Mouse (Mus musculus) fat pad, adult 2 months (tissue): ENCODE measurements around the gene Hoxb2.

ENCODE experiments used
- DNase-seq: peaks from one replicate; pipeline ENCODE4 v3.0.0-alpha.2; 2011; ENCODE audit warnings: low read depth, low spot score; ENCODE audit errors: extremely low read depth

The Hoxb2 gene

DNA sequence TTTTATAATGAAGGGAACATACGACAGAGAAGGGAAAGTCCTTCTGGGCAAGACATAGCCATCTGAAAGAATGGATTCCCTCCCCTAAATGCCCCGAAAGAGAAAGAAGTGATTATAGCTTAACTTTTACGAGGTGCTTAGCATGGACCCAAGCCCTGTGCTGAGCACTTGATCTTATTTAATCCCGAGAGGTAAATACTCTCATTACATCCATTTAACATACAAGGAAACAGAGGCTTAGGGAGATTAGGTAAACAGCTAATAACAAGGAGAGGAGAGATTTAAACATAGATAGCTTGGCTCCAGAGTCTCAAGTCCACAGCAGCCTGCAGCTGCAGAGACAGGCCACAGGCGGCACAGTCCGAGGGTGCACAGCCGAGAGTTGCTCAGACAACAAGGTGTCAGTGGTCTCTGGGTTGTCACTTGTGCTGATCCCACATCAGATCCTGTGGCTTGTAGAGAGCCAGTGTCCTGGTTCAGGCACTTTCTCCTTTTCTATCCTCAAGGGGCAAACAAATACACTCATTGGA lies 47.5 kb downstream of the Hoxb2 start:
- DNase-seq, result peak; percentile 2

DNA sequence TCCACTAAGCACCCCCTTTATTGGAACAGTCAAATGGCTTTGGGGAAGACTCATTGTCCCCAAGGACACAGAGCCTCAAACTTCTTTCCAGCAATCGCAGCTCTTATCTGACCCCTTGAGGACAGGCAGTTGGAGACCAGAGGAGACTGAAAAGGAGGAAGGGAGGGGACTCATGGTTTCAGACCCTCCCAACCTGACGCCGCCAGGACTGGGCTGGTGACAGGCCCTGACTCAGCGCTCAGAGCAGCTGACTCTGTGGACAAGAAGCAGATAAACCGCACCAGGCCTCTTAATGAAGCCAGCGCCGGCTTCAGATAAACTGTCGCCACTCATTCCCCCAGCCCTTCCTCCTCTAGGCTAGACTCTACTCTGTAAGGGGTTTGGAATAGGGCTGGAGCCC lies 49.6 kb downstream of the Hoxb2 start:
- DNase-seq, result no peak
